Mouse (Mus musculus) right cerebral cortex, adult 18-20 months (tissue): ENCODE measurements around the gene Galm.
"Not testable (repeated sequence)": the region's sequence is repeated elsewhere in the genome, so short reads cannot be mapped to it uniquely, and the experiment has no call there.

Source experiments
- DNase-seq: peaks from one replicate; pipeline ENCODE4 v3.0.0; 2022; ENCODE audit warnings: mixed read lengths

The Galm gene

GRCm38 (mm10) chr17:80167436-80167835 is 40.2 kb downstream of the Galm start:
- DNase-seq = no peak

GRCm38 (mm10) chr17:80167851-80168251 is 40.6 kb downstream of the Galm start:
- DNase-seq = peak; percentile 68

GRCm38 (mm10) chr17:80168425-80169182 is 41.3 kb downstream of the Galm start:
- peak; percentile 79 for DNase-seq

DNA sequence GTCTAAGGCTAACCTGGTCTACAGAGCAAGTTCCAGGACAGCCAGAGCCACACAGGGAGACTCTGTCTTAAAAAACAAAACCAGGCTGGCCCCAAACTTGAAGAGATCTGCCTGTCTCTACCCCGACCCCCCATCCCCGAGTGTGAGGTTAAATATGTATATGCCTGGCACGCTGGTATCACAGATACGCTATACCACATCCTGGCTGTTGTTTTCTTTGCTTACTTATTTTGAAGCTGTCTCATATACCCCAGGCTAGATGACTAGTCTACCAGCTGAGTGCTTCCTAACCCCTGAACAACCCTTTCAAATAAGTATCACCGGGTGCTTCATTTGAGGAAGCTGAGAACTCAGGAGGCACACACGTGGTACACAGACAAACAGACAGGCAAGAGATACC is 42.5 kb downstream of the Galm start:
- no peak for DNase-seq

- DNase-seq = no peak
Observed at GRCm38 (mm10) chr17:80170951-80171350, 43.7 kb downstream of the Galm start.

DNA sequence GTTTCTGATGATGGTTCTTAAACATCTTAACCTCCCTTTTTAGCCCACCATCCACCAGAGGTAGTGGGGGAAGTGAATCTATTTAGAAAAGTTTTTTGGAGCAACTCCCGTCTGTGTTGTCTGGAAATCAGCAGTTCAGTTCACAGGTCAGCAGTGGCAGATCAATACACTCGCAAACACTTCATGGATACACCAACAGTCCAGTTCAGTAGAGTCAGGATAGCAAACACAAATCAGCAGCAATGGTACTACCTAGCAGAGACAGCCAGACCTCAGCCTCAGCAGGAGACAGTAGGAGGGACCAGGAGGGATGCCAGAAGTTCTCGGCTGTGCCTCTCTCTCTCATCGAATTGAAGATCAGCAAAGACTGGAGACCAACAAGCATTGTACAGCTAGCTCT is 44.7 kb downstream of the Galm start:
- no peak for DNase-seq

DNA sequence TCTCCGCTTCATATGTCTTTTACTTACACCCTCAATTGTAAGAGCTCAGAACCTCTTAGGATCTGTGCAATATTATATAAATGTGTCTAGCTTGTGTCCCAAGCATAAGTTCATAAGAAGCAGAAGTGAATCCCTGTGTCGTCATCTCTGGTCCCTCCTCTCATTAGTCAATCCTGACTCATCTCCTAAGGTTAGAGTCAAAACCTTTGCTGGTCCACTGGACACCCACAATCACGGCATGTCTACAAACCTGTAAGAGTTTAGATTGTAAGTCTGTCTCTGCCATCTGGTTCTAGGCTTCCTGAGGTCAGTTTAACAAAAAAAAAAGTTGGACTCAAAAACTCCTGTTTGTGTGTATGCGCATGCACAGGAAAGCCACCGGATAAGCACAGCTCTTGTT is 45.5 kb downstream of the Galm start:
- no peak for DNase-seq

- DNase-seq = no peak
Observed at GRCm38 (mm10) chr17:80173708-80174107, 46.4 kb downstream of the Galm start.

DNA sequence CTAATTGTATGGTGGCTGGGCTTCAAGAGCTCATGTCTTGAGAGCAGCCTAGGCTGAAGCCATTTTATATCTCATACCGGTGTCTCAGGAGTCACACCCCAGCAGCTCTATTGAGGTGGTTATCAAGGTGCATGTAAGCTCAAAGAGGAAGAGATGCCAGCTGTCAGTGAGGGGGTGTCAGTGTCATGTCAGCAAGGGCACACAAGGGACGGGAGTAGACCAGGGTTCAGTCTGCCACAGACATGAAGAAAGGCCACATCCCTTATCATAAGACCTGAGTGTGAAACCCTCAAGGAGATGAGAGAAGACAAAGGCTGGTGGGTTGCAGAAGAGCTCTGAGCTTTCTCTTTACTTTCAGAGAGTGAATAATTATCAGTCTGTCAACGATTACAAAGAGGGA is 46.9 kb downstream of the Galm start:
- no peak for DNase-seq

DNA sequence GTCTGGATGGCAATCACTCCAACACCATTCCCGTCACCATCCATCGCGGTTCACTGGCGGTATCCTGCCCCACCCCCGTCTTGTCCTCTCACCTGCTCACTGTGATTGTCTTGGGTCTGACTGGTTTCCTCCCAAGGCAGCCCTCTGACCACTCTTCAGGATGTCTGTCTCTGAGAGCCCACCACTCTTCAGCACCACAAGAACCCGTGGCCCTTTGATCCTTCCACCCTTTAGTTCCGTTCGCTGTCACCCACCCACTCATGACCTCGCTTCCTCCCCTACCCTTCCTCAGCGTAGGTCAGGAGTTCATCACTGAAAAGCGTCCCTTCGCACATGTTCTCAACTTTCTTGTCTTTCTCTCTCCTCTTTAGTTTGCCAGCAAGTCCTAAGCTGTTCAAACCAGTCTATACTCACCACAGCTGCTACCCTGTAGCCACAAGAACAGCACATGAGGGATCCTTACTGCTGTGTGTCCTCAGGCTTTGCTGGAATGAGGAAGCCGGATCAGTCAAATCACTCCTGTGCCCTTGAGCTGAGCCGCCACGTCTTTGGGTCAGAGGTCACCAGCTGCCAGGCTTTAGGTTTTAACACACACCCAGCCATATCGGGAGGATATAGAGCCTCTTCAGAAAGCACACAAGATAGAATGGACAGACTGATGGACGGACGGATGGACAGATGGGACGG is 47.6 kb downstream of the Galm start:
- DNase-seq = no peak

DNA sequence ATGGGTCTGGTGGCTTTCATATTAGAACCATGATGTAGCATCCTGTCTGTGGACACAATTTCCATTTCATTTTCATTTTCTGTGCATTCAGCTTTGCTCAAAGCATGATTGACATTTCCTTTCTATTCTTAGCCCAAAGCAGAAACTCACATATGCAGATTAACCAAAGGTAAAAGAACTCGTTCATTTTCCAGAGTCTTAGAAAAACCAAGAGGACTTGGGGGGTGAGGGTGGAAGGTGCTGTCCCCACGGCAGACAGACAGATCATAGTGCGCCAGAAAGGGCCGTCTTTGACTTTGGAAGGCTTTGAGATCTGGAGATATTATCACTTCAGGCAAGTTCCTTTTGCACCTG is 48.1 kb downstream of the Galm start:
- no peak for DNase-seq

- no peak for DNase-seq
Observed at GRCm38 (mm10) chr17:80175966-80176365, 48.7 kb downstream of the Galm start.

DNA sequence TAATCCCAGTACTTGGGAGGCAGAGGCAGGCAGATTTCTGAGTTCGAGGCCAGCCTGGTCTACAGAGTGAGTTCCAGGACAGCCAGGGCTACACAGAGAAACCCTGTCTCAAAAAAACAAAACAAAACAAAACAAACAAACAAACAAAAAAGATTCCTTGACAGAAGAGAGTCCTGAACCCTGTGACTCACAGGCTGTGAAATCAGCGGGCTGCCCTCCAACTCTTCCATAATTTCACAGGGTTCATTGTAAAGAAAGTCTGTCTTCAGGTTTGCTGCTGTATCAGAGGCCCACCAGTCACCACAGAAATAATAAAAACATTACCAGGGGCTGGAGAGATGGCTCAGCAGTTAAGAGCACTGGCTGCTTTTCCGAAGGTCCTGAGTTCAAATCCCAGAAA is 51.6 kb downstream of the Galm start:
- DNase-seq = not testable (repeated sequence)

DNA sequence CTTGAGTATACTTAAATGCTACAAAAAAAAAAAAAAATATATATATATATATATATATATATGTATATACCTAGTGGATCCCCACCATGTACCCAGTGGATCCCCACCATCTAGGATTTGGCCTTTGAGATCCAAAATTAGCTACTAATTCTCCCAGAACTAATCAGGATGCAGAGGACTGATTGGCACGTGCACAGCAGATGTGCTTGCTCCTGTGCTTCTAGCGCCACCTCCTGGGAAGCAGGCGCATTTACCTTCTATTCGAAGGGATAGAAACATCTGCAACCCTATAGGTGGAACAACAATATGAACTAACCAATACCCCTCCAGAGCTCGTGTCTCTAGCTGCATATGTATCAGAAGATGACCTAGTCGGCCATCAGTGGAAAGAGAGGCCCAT is 52.7 kb downstream of the Galm start:
- peak; percentile 73 for DNase-seq

GRCm38 (mm10) chr17:80180468-80180867 is 53.2 kb downstream of the Galm start:
- no peak for DNase-seq

GRCm38 (mm10) chr17:80183615-80184014 is 56.3 kb downstream of the Galm start:
- DNase-seq = no peak

GRCm38 (mm10) chr17:80193075-80193474 is 65.8 kb downstream of the Galm start:
- no peak for DNase-seq

GRCm38 (mm10) chr17:80199160-80199778 is 72.0 kb downstream of the Galm start:
- DNase-seq = no peak

GRCm38 (mm10) chr17:80205657-80206056 is 78.4 kb downstream of the Galm start:
- DNase-seq = no peak

DNA sequence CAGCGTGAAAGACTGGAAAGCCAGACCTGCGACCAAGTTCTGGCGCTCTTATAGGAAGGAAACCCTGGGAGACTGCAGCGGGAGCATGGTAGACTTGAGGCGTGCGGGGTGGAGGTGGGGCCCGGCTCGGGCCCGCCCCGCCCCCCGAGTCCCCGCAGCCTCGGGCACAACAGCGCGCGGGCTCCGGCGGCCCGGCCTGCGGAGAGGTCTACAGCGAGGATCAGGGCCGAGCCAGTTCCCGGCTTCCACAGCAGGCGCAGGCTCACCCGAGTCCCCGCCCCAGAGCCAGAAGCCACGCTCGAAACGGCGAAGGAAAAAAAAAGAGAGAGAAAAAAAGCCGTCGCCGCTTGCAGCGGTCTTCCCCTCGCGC is 79.0 kb downstream of the Galm start:
- no peak for DNase-seq

DNA sequence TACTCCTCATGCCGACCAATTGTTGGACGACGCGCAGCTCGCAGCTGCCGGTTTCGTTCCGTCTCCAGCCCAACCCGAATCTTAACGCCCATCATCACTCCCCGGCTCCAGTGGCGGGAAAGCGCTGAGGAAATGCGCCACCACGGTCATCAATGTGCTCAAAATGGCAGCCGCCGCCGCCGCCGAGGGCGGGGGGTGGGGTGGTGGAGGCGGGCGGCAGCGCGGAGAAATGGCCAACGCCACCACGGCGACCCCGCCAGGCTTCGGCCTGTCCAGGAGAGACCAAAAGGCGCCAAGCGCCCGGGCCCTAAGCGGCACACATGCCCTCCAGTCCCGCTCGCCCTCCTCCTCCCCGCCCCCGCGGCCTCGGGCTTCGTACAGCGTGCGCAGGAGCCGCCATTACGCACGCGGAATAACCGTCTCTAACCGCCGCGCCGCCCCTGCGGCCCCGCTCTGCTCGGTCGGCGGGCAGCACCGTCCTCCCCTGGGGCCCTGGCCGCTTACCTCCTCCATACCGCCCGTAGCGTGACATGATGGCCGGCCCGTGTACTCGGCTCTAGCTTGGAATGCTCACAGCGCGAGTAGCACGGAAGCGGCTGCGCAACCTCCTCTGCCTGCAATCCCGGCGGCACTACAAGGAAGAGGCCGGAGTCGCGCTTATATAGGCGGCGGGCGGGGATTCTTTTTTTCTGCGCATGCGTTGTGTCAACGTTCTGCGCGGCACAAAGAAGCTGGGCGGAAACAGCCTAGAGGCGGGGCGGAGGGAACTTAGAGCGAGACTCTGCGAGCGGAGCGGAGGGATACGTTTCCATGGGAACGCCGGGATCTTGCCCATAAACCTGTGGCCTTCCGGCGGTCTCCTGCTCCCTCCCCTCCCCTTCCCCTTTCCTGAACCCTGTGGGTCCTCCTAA is 79.7 kb downstream of the Galm start, which contains the start of the genes Srsf7 and Ttc39d:
Srsf7 (minus strand) TSS at position 637 of the 911 bp plus-strand sequence.
Ttc39d (plus strand) TSS at position 790 of the 911 bp plus-strand sequence.
- peak; percentile 98 for DNase-seq

GRCm38 (mm10) chr17:80213998-80214397 is 86.7 kb downstream of the Galm start:
- DNase-seq = not testable (repeated sequence)

GRCm38 (mm10) chr17:80220131-80220530 is 92.9 kb downstream of the Galm start:
- DNase-seq = no peak
